Mouse (Mus musculus) forebrain, embryonic 12.5 days (tissue): ENCODE results near the gene Tsc22d4. TPM values are rescaled to one million over a fixed set of nuclear protein-coding genes. Genes with fewer than 3 reads are reported as not detected.
"Not testable (repeated sequence)": the region's sequence is repeated elsewhere in the genome, so short reads cannot be mapped to it uniquely, and the experiment has no call there.

Source experiments
- ATAC-seq: fragments of 200-750 bp; cut with Nextera tagmentation; 2 replicates; pipeline ENCODE4 v1.8.0; 2017; ENCODE audit warnings: moderate TSS enrichment; ENCODE audit not compliant: low FRiP score
- H3K27ac ChIP-seq: fragments of 300-500 bp; sonication (generic); 2 replicates; pipeline ENCODE4 v1.5.1; 2016; ENCODE audit warnings: mild to moderate bottlenecking
- H3K27me3 ChIP-seq: fragments of 300-500 bp; sonication (generic); 2 replicates; pipeline ENCODE4 v1.6.1; 2016; ENCODE audit warnings: mild to moderate bottlenecking
- H3K36me3 ChIP-seq: fragments of 300-500 bp; sonication (generic); replicated peaks from 2 replicates; pipeline ENCODE4 v1.6.1; 2016; ENCODE audit warnings: mild to moderate bottlenecking
- H3K4me1 ChIP-seq: fragments of 300-500 bp; sonication (generic); 2 replicates; pipeline ENCODE4 v1.6.1; 2016
- H3K4me2 ChIP-seq: fragments of 300-500 bp; sonication (generic); 2 replicates; pipeline ENCODE4 v1.6.1; 2016; ENCODE audit warnings: mild to moderate bottlenecking, moderate library complexity
- H3K4me3 ChIP-seq: fragments of 300-500 bp; sonication (generic); replicated peaks from 2 replicates; pipeline ENCODE4 v1.5.1; 2016; ENCODE audit warnings: mild to moderate bottlenecking
- H3K9ac ChIP-seq: fragments of 300-500 bp; sonication (generic); 2 replicates; pipeline ENCODE4 v1.6.1; 2016; ENCODE audit warnings: mild to moderate bottlenecking
- H3K9me3 ChIP-seq: fragments of 300-500 bp; sonication (generic); 2 replicates; pipeline ENCODE4 v1.6.1; 2016
- WGBS: fragments of 180-500 bp; shearing (Covaris S2); methylation state at CpG from one replicate; pipeline ENCODE4 v1.1.7; 2016; 5-methylcytosine and 5-hydroxymethylcytosine counted together
- polyA plus RNA-seq: library from polyadenylated mRNA; unstranded; fragments of >200 nt; fragmentation: Nextera tagmentation; extraction: Ambion mirVana; gene quantifications from 2 replicates; pipeline ENCODE4 v1.2.1, GENCODE M21; 2016

Gene Tsc22d4
- polyA plus RNA-seq, 1 experiment from 2014 or later: 73.2 TPM

DNA sequence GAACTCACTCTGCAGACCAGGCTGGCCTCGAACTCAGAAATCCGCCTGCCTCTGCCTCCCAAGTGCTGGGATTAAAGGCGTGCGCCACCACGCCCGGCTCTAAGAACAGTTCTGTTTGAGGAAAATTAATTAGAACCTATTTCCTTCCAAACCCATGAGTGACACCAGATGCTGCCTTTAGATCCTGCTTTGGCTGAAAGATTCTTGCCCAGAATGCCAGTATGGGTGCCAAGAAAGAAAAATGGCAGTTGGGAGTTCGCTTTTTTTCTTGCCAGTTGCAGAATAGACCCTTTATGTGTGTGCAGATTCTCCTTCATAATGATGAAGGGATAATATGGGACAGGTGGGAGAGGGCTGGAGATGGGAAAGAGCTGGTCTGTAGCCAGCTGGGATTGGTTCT is 1.3 kb upstream of the Tsc22d4 start:
- Histone ChIP-seq H3K4me1 (peaks cover 53% of the 10 kb centered on the region), H3K27ac (no peak overlapping the region), H3K4me2 (no peak overlapping the region), H3K9me3 (no peaks in the 10 kb centered on the region), H3K36me3 (peaks cover under 1% of the 10 kb centered on the region; the same call in 1 of the 2 replicates), H3K4me3 (no peak overlapping the region), H3K27me3 (no peaks in the 10 kb centered on the region), H3K9ac (no peak overlapping the region)
- no peak for ATAC-seq
- 88% methylated on average over 7 of the region's 7 CpGs for WGBS

DNA sequence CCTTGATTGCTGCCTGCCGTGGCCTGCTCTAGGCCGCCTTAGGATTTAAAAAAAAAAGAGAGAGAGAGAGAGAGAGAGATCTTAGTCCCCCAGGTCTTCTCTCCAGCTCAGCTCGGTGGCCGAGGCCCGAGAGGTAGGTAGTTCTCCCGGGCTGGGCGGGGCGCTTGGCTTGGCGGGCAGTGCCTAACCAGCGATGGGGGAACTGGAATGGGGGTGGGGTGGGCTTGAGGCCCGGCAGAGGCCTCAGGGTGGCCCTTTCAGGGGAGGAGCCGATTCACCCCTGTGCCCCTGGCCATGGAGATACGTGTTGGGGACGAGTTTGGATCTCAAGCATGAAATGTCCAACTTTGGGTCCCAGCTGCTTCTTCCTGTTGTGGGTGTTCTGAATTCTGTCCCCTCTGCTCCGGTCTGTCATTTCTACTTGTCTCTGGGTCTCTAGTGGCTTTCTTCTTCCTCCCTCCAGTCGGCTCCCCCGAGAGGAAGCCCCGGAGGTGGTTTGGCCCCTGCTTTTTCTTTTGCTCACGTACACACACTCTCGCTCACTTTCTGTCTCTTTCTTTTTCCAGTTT is 836 bp downstream of the Tsc22d4 start:
- 0% methylated on average over 20 of the region's 20 CpGs for WGBS
- Histone ChIP-seq H3K27ac (peak overlapping the region; percentile 94), H3K4me1 (peaks cover 43% of the 10 kb centered on the region), H3K4me2 (peak overlapping the region; percentile 100), H3K9me3 (no peaks in the 10 kb centered on the region), H3K36me3 (peaks cover 12% of the 10 kb centered on the region), H3K4me3 (peak overlapping the region; percentile 48), H3K27me3 (no peaks in the 10 kb centered on the region), H3K9ac (peak overlapping the region; percentile 92)
- ATAC-seq: peak; percentile 34

DNA sequence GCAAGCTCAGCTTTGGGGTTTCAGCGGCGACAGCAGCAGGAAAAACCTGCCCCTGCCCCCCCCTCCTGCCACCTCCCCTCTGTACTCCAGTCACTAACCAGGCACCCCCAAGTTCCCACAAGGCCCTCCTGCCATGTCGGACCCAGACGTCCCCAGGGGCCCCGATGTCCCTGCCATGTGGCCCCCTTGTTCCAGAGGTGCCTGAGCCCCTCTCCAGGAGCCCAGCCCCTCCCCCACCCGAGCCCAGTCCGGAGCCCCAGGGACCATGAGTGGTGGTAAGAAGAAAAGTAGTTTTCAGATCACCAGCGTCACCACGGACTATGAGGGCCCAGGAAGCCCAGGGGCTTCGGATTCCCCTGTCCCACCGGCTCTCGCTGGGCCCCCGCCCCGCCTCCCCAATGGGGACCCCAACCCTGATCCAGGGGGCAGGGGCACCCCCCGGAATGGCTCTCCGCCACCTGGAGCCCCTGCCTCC is 1.4 kb downstream of the Tsc22d4 start:
- peaks cover 18% of the 10 kb centered on the region for H3K36me3 ChIP-seq
- H3K4me2 ChIP-seq: peak overlapping the region; percentile 100
- H3K4me3 ChIP-seq: peak overlapping the region; percentile 48
- H3K9ac ChIP-seq: peak overlapping the region; percentile 92
- peaks cover 37% of the 10 kb centered on the region for H3K4me1 ChIP-seq
- under 1% methylated on average over 16 of the region's 16 CpGs for WGBS
- peak overlapping the region; percentile 94 for H3K27ac ChIP-seq
- H3K9me3 ChIP-seq: no peaks in the 10 kb centered on the region
- H3K27me3 ChIP-seq: no peaks in the 10 kb centered on the region
- ATAC-seq: no peak

DNA sequence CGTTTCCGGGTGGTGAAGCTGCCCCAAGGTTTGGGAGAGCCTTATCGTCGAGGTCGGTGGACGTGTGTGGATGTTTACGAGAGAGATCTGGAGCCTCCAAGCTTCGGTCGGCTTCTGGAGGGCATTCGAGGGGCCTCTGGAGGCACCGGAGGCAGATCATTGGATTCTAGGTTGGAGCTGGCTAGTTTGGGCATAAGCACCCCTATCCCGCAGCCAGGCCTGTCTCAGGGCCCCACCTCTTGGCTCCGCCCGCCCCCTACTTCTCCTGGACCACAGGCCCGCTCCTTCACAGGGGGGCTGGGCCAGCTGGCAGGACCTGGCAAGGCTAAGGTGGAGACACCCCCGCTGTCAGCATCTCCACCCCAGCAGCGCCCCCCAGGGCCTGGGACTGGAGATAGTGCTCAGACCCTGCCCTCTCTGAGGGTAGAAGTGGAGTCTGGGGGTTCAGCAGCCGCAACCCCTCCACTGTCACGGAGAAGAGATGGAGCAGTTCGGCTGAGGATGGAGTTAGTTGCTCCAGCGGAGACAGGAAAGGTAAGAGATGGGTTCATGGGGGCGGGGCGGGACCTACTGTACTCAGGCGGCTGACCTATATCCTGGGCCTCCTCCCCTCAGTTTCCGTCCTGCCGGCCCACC is 1.9 kb downstream of the Tsc22d4 start:
- ATAC-seq: no peak
- Histone ChIP-seq H3K9me3 (no peaks in the 10 kb centered on the region), H3K4me1 (peaks cover 35% of the 10 kb centered on the region), H3K27ac (peak overlapping the region; percentile 94), H3K4me2 (peak overlapping the region; percentile 100), H3K36me3 (peaks cover 23% of the 10 kb centered on the region), H3K4me3 (peak overlapping the region; percentile 48), H3K9ac (peak overlapping the region; percentile 92), H3K27me3 (no peaks in the 10 kb centered on the region)
- 9% methylated on average over 26 of the region's 26 CpGs for WGBS

DNA sequence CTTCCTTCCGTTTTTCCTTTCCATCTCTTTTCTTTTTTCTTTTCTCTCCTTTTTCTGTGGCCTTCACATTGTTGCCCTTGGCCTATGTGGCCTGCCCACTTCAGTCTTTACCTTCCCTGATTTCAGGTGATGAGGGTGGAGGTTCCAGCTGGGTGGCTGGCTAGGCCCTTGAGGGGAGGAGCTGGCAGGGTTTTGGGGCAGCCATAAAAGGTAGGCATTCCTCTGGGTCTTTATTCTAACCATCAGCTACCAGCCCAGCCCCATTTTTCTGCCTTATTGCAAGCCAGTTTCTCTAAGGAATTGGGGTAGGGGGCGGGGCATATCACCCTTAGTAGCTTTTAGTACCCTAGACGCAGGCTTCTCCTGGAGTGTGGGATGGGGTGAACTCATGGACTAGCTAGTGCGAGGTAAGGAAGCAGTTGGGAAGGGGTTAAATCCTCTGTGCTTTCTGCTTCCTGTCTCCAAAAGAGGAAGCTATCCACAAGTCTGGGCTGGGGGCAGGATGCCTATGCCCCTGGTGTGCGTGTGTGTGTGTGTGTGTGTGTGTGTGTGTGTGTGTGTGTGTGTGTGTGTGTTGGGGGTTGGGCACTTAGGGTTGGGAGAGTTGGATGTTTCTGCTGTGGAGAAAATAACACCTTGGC is 2.7 kb downstream of the Tsc22d4 start:
- no peak for ATAC-seq
- peaks cover 29% of the 10 kb centered on the region for H3K36me3 ChIP-seq
- WGBS: 48% methylated on average over 5 of the region's 5 CpGs
- H3K9me3 ChIP-seq: no peaks in the 10 kb centered on the region
- H3K27ac ChIP-seq: peak overlapping the region; percentile 19; the same call in 1 of the 2 replicates
- peak overlapping the region; percentile 48 for H3K4me3 ChIP-seq
- H3K4me1 ChIP-seq: peaks cover 35% of the 10 kb centered on the region
- H3K4me2 ChIP-seq: peak overlapping the region; percentile 100
- H3K9ac ChIP-seq: peak overlapping the region; percentile 92
- no peaks in the 10 kb centered on the region for H3K27me3 ChIP-seq

DNA sequence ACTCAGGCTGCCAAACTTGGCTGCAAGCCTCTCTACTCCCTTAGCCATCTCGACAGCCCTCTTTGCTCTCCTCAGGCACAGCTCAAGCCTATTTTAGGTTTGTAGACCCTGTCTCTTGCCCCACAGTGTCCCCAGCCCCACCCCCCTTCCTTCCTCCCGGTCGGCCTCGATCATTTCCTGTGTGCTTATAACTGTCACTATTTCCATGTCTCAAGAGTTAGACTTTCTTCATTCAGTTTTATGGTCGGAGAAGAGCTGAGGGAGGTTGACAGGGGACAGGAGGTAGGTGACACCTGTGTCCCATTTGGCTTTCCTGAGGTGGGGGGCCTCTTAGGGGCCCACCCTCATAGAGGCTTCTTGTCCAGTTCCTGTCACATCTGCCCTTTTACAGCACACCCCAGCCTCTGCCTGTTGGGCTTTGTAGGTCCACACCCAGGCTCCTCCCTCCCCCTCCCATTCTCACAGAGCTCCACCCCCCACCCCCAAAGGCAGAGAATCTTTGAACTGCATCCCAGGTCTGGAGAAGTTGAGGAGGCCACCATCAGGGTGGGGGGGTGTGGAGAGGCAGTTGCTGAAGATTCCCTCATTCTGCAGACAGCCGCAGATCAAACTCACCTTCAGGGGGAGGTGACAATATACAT is 3.8 kb downstream of the Tsc22d4 start:
- peaks cover 35% of the 10 kb centered on the region for H3K4me1 ChIP-seq
- no peaks in the 10 kb centered on the region for H3K27me3 ChIP-seq
- ATAC-seq: no peak
- peak overlapping the region; percentile 100; the same call in 1 of the 2 replicates for H3K4me2 ChIP-seq
- WGBS: 88% methylated on average over 6 of the region's 6 CpGs
- peaks cover 40% of the 10 kb centered on the region for H3K36me3 ChIP-seq
- H3K9me3 ChIP-seq: no peaks in the 10 kb centered on the region
- H3K9ac ChIP-seq: no peak overlapping the region
- no peak overlapping the region for H3K27ac ChIP-seq
- no peak overlapping the region for H3K4me3 ChIP-seq

DNA sequence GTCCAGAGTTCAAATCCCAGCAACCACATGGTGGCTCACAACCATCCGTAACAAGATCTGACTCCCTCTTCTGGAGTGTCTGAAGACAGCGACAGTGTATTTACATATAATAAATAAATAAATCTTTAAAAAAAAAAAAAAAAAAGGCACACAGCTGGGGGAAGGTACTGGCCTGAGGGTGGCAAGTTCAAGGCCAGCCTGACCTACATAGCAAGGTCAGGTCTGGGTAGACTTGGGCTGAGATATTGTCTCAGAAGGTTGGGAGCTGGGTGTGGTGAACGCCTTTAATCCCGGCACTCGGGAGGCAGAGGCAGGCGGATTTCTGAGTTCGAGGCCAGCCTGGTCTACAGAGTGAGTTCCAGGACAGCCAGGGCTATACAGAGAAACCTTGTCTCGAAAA is 4.7 kb downstream of the Tsc22d4 start:
- Histone ChIP-seq H3K36me3 (peaks cover 43% of the 10 kb centered on the region), H3K4me1 (peaks cover 35% of the 10 kb centered on the region)
- not testable (repeated sequence) for H3K4me3 ChIP-seq, H3K9ac ChIP-seq, H3K27ac ChIP-seq, ATAC-seq, H3K4me2 ChIP-seq, H3K9me3 ChIP-seq, H3K27me3 ChIP-seq
- 95% methylated on average over 7 of the region's 8 CpGs for WGBS

DNA sequence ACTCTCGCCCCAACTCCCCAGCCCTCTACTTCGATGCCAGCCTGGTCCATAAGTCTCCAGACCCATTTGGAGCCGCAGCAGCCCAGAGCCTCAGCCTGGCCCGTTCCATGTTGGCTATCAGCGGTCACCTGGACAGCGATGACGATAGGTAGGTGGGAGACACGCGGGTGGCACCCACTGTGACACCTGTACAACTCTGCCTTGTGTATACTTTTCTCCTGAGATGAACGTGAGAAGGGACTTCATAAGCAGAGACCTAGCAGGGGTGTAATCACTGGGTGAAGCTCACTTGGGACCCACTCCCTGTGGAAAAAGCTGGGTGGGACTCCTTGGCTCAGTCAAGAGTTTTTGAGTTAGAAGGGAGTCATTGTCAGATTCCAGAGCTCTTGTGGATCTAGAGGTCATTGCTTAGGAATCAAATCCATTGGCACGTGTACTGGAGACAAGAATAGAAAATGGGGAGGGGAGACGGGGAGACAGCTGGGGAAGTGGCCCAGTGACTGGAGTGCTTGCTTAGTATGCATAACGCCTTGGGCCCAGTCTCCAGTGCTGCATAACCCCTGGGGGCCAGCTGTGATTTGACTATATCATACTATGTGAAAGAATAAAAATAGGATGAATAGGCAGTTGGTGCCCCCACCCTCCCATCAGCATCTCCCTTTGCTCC is 5.8 kb downstream of the Tsc22d4 start:
- Histone ChIP-seq H3K4me1 (peaks cover 30% of the 10 kb centered on the region), H3K4me3 (no peak overlapping the region), H3K9ac (no peak overlapping the region), H3K36me3 (peaks cover 55% of the 10 kb centered on the region), H3K9me3 (no peaks in the 10 kb centered on the region), H3K27me3 (no peaks in the 10 kb centered on the region), H3K27ac (no peak overlapping the region), H3K4me2 (no peak overlapping the region)
- 92% methylated on average over 13 of the region's 13 CpGs for WGBS
- ATAC-seq: no peak

DNA sequence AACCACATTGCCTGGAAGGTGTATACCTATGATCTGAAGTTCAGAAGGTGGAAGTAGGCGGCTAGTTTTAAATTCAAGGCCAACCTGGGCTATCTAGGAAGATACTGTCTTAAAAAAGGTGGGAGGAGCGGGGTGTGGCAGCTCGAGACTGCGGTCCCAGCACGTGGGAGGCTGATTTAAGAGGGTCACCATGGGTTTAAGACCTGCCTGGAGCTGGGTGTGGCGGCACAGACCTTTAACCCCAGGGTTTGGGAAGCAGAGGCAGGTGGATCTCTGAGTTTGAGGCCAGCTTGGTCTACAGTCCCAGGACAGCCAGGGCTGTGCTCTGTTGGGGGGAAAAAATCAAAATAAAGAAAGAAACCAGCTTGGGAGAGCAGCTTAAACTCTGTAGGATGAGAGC is 6.5 kb downstream of the Tsc22d4 start:
- peaks cover 27% of the 10 kb centered on the region for H3K4me1 ChIP-seq
- H3K4me2 ChIP-seq: no peak overlapping the region
- ATAC-seq: no peak
- no peaks in the 10 kb centered on the region for H3K27me3 ChIP-seq
- H3K9ac ChIP-seq: no peak overlapping the region
- peaks cover 60% of the 10 kb centered on the region for H3K36me3 ChIP-seq
- no peak overlapping the region for H3K27ac ChIP-seq
- 90% methylated on average over 6 of the region's 6 CpGs for WGBS
- H3K9me3 ChIP-seq: no peaks in the 10 kb centered on the region
- H3K4me3 ChIP-seq: no peak overlapping the region

DNA sequence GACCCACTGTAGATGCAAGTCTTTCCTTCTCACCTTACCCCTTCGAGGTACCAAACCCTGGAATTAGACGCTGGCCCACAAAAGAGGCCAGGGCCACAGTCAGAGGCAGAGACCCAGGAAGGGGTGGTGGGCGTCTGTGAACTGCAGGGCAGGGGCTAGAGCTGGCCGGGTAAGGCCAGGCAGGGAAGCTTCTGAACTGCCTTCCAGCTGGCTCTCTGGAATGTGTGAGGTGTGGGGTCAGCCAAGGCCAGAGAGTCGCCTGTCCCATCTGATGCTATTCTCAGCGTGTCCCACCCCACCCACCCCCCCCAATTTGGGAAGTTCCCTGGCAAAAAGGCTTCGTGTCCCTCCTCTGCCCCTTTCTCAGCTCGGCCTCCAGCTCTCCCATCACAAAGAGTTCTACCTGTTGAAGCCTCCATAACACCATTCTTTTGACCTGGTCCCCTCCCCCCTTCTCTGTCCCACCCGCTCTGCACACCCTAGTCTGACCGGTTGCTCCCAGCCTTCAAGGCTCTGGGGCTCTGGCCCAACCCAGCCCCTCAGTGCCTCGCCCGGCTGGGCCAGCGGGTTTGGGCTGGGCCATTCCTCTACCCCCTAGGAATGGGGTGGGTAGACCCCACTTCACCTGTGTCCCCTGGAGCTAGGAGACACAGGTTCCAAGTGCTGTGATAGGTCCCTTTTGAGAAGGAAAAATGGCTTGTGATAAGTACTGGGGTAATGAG is 7.7 kb downstream of the Tsc22d4 start:
- no peak for ATAC-seq
- Histone ChIP-seq H3K27me3 (no peaks in the 10 kb centered on the region), H3K4me3 (no peak overlapping the region), H3K36me3 (peaks cover 61% of the 10 kb centered on the region), H3K4me1 (peaks cover 18% of the 10 kb centered on the region), H3K9ac (no peak overlapping the region), H3K4me2 (no peak overlapping the region), H3K27ac (no peak overlapping the region), H3K9me3 (no peaks in the 10 kb centered on the region)
- WGBS: 85% methylated on average over 13 of the region's 13 CpGs

DNA sequence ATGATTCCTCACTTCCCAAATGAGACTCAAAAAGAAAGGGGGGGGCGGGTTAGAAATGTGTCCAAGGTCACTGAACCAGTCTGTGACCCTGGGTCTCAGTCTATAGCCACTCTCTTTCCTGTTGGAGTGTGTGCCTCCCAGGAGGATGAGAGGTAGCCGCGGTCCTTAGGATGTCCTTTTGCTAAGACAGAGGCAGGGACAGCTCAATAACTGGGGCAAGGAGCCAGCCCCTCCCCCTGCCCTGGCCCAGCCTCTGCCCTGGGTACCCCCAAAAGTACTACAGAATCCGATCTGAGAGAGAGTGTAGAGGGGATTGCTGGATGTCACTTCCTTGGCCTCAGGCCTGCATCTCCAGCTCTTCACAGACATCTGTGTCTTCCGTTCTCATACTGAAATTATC is 9.9 kb downstream of the Tsc22d4 start:
- Histone ChIP-seq H3K27me3 (no peaks in the 10 kb centered on the region), H3K36me3 (peaks cover 67% of the 10 kb centered on the region), H3K4me3 (no peak overlapping the region), H3K9me3 (no peaks in the 10 kb centered on the region), H3K9ac (no peak overlapping the region), H3K4me2 (no peak overlapping the region), H3K27ac (no peak overlapping the region), H3K4me1 (peaks cover 8% of the 10 kb centered on the region; the same call in 1 of the 2 replicates)
- ATAC-seq: no peak
- 88% methylated on average over 5 of the region's 5 CpGs for WGBS
